Mouse (Mus musculus): ENCODE data around the gene 9930104L06Rik. TPM values are rescaled to one million over a fixed set of nuclear protein-coding genes. Genes with fewer than 3 reads are reported as not detected.
"Not testable (repeated sequence)": the region's sequence is repeated elsewhere in the genome, so short reads cannot be mapped to it uniquely, and the experiment has no call there.

The 9930104L06Rik gene
- polyA plus RNA-seq, 1 experiment from 2014 or later: 4.9 TPM

DNA sequence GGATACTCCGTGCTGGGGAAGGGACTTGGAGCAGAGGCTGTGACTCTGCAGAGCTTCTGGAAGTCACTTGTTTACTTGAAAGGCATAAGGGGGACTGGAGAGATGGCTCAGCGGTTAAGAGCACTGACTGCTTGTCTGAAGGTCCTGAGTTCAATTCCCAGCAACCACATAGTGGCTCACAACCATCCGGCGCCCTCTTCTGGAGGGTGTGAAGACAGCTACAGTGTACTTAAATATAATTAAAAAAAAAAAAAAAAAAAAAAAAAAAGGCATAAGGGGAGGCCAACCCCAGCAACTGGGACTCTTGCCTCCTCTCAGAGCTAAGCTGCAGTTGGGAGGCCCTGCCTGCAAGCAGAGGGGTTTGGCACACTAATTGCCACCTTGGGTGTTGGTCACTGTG lies 31.4 kb upstream of the 9930104L06Rik start:
- Histone ChIP-seq H3K27ac (replicated peaks; ENCODE audit: low read depth, low read length) (peak overlapping the region; percentile 91), H3K27me3 (ENCODE audit: control insufficient read depth, insufficient read depth, low read length) (no peaks in the 10 kb centered on the region), H3K9me3 (ENCODE audit: control insufficient read depth, low read length) (no peaks in the 10 kb centered on the region), H3K4me2 (ENCODE audit: low read length) (no peak overlapping the region), H3K4me3 (replicated peaks; ENCODE audit: low read depth, low read length) (no peak overlapping the region), H3K9ac (replicated peaks; ENCODE audit: low read length) (no peak overlapping the region), H3K36me3 (ENCODE audit: control insufficient read depth, insufficient read depth, low read length) (no peaks in the 10 kb centered on the region), H3K4me1 (ENCODE audit: control insufficient read depth, insufficient read depth, low read length) (peaks cover 29% of the 10 kb centered on the region)
- WGBS: 75% methylated on average over 4 of the region's 4 CpGs
- DNase-seq (peak; percentile 20), ATAC-seq (ENCODE audit: low FRiP score, low TSS enrichment) (no peak)

GRCm38 (mm10) chr4:124905971-124906822 lies 30.7 kb upstream of the 9930104L06Rik start:
- Histone ChIP-seq H3K4me2 (ENCODE audit: low read length) (peak overlapping the region; percentile 47), H3K27ac (replicated peaks; ENCODE audit: low read depth, low read length) (peak overlapping the region; percentile 91)

DNA sequence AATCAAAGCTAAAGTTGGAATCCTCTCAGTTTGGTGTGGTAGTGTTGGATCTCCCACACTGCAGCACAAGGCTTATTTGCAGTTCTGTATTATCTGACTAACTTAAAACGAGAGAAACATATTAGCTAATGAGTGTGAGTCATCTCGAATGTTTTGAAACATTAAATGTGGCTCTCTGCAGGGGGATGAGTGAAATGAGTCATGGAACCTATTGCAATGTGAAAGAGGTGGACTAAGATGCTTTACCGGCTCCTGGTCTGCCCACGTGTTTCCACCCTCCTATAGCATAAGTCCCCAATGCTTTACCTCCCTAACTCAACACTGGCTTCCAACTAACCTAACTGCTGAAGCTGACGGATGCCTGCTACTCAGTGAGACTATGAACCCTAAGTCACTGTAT lies 8.7 kb upstream of the 9930104L06Rik start:
- DNase-seq (no peak), ATAC-seq (ENCODE audit: low FRiP score, low TSS enrichment) (no peak)
- Histone ChIP-seq H3K36me3 (ENCODE audit: control insufficient read depth, insufficient read depth, low read length) (peaks cover 30% of the 10 kb centered on the region), H3K4me1 (ENCODE audit: control insufficient read depth, insufficient read depth, low read length) (no peaks in the 10 kb centered on the region), H3K4me2 (ENCODE audit: low read length) (no peak overlapping the region), H3K27ac (replicated peaks; ENCODE audit: low read depth, low read length) (no peak overlapping the region), H3K27me3 (ENCODE audit: control insufficient read depth, insufficient read depth, low read length) (no peaks in the 10 kb centered on the region), H3K9ac (replicated peaks; ENCODE audit: low read length) (no peak overlapping the region), H3K4me3 (replicated peaks; ENCODE audit: low read depth, low read length) (no peak overlapping the region), H3K9me3 (ENCODE audit: control insufficient read depth, low read length) (no peaks in the 10 kb centered on the region)
- WGBS: 90% methylated on average over 5 of the region's 5 CpGs

More at GRCm38 (mm10) chr4:124905971-124906822, 30.7 kb upstream of the 9930104L06Rik start:
- no peak overlapping the region; the same call in 1 of the 2 replicates for H3K4me3 ChIP-seq (replicated peaks; ENCODE audit: low read depth, low read length)
- no peaks in the 10 kb centered on the region for H3K27me3 ChIP-seq (ENCODE audit: control insufficient read depth, insufficient read depth, low read length)
- ATAC-seq (ENCODE audit: low FRiP score, low TSS enrichment): peak; percentile 89
- peak; percentile 93 for DNase-seq
- WGBS: 3% methylated on average over 21 of the region's 21 CpGs
- no peaks in the 10 kb centered on the region for H3K36me3 ChIP-seq (ENCODE audit: control insufficient read depth, insufficient read depth, low read length)
- peak overlapping the region; percentile 29 for H3K9ac ChIP-seq (replicated peaks; ENCODE audit: low read length)
- H3K9me3 ChIP-seq (ENCODE audit: control insufficient read depth, low read length): no peaks in the 10 kb centered on the region
- peaks cover 29% of the 10 kb centered on the region for H3K4me1 ChIP-seq (ENCODE audit: control insufficient read depth, insufficient read depth, low read length)

- not testable (repeated sequence) for H3K4me3 ChIP-seq (replicated peaks; ENCODE audit: low read depth, low read length); DNase-seq; H3K9ac ChIP-seq (replicated peaks; ENCODE audit: low read length); H3K27me3 ChIP-seq (ENCODE audit: control insufficient read depth, insufficient read depth, low read length); H3K4me1 ChIP-seq (ENCODE audit: control insufficient read depth, insufficient read depth, low read length); H3K27ac ChIP-seq (replicated peaks; ENCODE audit: low read depth, low read length); H3K9me3 ChIP-seq (ENCODE audit: control insufficient read depth, low read length); ATAC-seq (ENCODE audit: low FRiP score, low TSS enrichment)
- peak within 1 kb of the TSS; percentile 88; the same call in 1 of the 2 replicates for H3K4me2 ChIP-seq (ENCODE audit: low read length)
- H3K36me3 ChIP-seq (ENCODE audit: control insufficient read depth, insufficient read depth, low read length): peaks cover 42% of the 10 kb centered on the region
- WGBS: 96% methylated on average over 4 of the region's 4 CpGs
These were observed 2.4 kb downstream of the 9930104L06Rik start, which contains the start of gene Cdca8 for GRCm38 (mm10) chr4:124939211-124939610. TSS of gene Cdca8 (minus strand) at chr4:124939311.

- no peak overlapping the region for H3K4me2 ChIP-seq (ENCODE audit: low read length)
- H3K4me3 ChIP-seq (replicated peaks; ENCODE audit: low read depth, low read length): no peak overlapping the region
- no peak overlapping the region for H3K27ac ChIP-seq (replicated peaks; ENCODE audit: low read depth, low read length)
- DNase-seq (peak; percentile 91), ATAC-seq (ENCODE audit: low FRiP score, low TSS enrichment) (no peak)
- WGBS: 7% methylated on average over 4 of the region's 4 CpGs
- H3K36me3 ChIP-seq (ENCODE audit: control insufficient read depth, insufficient read depth, low read length): peaks cover 42% of the 10 kb centered on the region
- H3K27me3 ChIP-seq (ENCODE audit: control insufficient read depth, insufficient read depth, low read length): no peaks in the 10 kb centered on the region
- H3K9ac ChIP-seq (replicated peaks; ENCODE audit: low read length): no peak overlapping the region
- no peaks in the 10 kb centered on the region for H3K4me1 ChIP-seq (ENCODE audit: control insufficient read depth, insufficient read depth, low read length)
- no peaks in the 10 kb centered on the region for H3K9me3 ChIP-seq (ENCODE audit: control insufficient read depth, low read length)
These were observed 6.2 kb downstream of the 9930104L06Rik start for GRCm38 (mm10) chr4:124943022-124943421.

GRCm38 (mm10) chr4:124943781-124944180 lies 6.9 kb downstream of the 9930104L06Rik start:
- DNase-seq (no peak), ATAC-seq (ENCODE audit: low FRiP score, low TSS enrichment) (no peak)
- no peak overlapping the region for H3K4me2 ChIP-seq (ENCODE audit: low read length)
- no peaks in the 10 kb centered on the region for H3K4me1 ChIP-seq (ENCODE audit: control insufficient read depth, insufficient read depth, low read length)
- H3K27ac ChIP-seq (replicated peaks; ENCODE audit: low read depth, low read length): no peak overlapping the region
- WGBS: 84% methylated on average over 5 of the region's 5 CpGs
- H3K9me3 ChIP-seq (ENCODE audit: control insufficient read depth, low read length): no peaks in the 10 kb centered on the region
- H3K9ac ChIP-seq (replicated peaks; ENCODE audit: low read length): no peak overlapping the region
- H3K36me3 ChIP-seq (ENCODE audit: control insufficient read depth, insufficient read depth, low read length): peaks cover 38% of the 10 kb centered on the region
- no peaks in the 10 kb centered on the region for H3K27me3 ChIP-seq (ENCODE audit: control insufficient read depth, insufficient read depth, low read length)
- no peak overlapping the region for H3K4me3 ChIP-seq (replicated peaks; ENCODE audit: low read depth, low read length)

- ATAC-seq (ENCODE audit: low FRiP score, low TSS enrichment) (no peak), DNase-seq (peak; percentile 38)
- Histone ChIP-seq H3K4me3 (replicated peaks; ENCODE audit: low read depth, low read length) (no peak overlapping the region), H3K4me1 (ENCODE audit: control insufficient read depth, insufficient read depth, low read length) (no peaks in the 10 kb centered on the region), H3K9ac (replicated peaks; ENCODE audit: low read length) (no peak overlapping the region), H3K27me3 (ENCODE audit: control insufficient read depth, insufficient read depth, low read length) (no peaks in the 10 kb centered on the region), H3K27ac (replicated peaks; ENCODE audit: low read depth, low read length) (no peak overlapping the region), H3K4me2 (ENCODE audit: low read length) (no peak overlapping the region), H3K9me3 (ENCODE audit: control insufficient read depth, low read length) (no peaks in the 10 kb centered on the region), H3K36me3 (ENCODE audit: control insufficient read depth, insufficient read depth, low read length) (peaks cover 29% of the 10 kb centered on the region)
- 52% methylated on average over 2 of the region's 2 CpGs for WGBS
These were observed 8.1 kb downstream of the 9930104L06Rik start for GRCm38 (mm10) chr4:124944961-124945360.

GRCm38 (mm10) chr4:124949488-124949887 lies 12.6 kb downstream of the 9930104L06Rik start:
- ATAC-seq (ENCODE audit: low FRiP score, low TSS enrichment): no peak
- Histone ChIP-seq H3K36me3 (ENCODE audit: control insufficient read depth, insufficient read depth, low read length) (no peaks in the 10 kb centered on the region), H3K9ac (replicated peaks; ENCODE audit: low read length) (no peak overlapping the region), H3K9me3 (ENCODE audit: control insufficient read depth, low read length) (no peaks in the 10 kb centered on the region), H3K27ac (replicated peaks; ENCODE audit: low read depth, low read length) (no peak overlapping the region), H3K4me1 (ENCODE audit: control insufficient read depth, insufficient read depth, low read length) (no peaks in the 10 kb centered on the region), H3K27me3 (ENCODE audit: control insufficient read depth, insufficient read depth, low read length) (no peaks in the 10 kb centered on the region), H3K4me3 (replicated peaks; ENCODE audit: low read depth, low read length) (no peak overlapping the region), H3K4me2 (ENCODE audit: low read length) (no peak overlapping the region)
- WGBS: 88% methylated on average over 3 of the region's 3 CpGs
- DNase-seq: no peak

Data from midbrain, embryonic 14.5 days (tissue).